Mouse (Mus musculus) hematopoietic stem cell, adult 5-6 weeks (primary cell): ENCODE data around the gene Trak2. TPM values are rescaled to one million over a fixed set of nuclear protein-coding genes. Genes with fewer than 3 reads are reported as not detected.
A peak's percentile ranks its signal among the peaks of the same experiment; 100 is the strongest.

Experiments used
- ATAC-seq, 2 experiments: fragments of 125-278 bp in 1 of 2; replicated peaks in 1 of 2; 2 replicates each; pipeline ENCODE4 v1.8.0; 2016 to 2017; ENCODE audit warnings: inconsistent platforms in 2 of 2, mild to moderate bottlenecking in 2 of 2, moderate number of reproducible peaks in 2 of 2, low read depth in 1 of 2, moderate TSS enrichment in 1 of 2; ENCODE audit not compliant: low FRiP score in 2 of 2, poor library complexity in 2 of 2, severe bottlenecking in 2 of 2, insufficient read depth in 1 of 2, low TSS enrichment in 1 of 2
- total RNA-seq: library from RNA; stranded (forward); fragments of 172-1452, 232-1000 nt; gene quantifications from 2 replicates; pipeline ENCODE4 v1.2.3, GENCODE M21; 2017

The Trak2 gene
- total RNA-seq, 1 experiment from 2014 or later, result 33.5 TPM

DNA sequence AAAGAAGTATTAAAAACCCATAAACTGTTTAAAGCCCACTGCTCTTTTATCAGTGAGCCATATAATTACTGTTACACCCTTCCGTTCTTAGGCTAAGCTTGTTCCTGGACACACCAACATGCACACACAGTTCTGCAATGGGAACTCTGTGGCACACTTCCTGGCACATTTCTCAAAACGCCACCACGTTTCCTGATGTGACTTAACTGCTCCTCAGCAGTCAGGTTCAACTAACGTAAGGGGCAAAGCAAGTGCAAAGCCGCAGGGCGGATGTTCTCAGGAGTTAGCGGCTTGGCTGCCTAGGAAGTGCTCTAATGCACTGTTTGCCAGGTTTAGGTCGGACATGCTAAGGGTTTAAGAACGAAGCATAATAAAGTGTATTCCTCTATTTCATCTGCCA is 17.0 kb downstream of the Trak2 start:
- ATAC-seq, result peak; percentile 80 to 82

DNA sequence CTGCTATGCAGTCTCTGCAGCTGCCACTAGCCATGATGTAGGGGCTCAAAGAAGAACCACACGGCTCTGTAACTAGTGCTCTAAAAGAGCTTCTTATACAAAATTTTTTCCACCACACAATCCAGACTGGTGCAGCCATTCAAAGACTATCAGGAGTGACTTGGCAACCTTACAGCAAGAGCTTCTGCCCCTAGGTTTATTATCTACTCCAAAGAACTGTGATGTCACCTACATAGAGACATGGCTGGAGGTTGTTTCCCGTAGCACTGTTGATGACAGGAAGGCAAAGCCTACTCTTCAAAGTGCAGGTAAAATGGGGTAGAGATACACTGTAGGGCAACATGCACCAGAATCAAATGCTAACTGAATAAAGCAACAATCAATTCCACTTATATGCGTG is 17.5 kb downstream of the Trak2 start:
- ATAC-seq, result no peak

DNA sequence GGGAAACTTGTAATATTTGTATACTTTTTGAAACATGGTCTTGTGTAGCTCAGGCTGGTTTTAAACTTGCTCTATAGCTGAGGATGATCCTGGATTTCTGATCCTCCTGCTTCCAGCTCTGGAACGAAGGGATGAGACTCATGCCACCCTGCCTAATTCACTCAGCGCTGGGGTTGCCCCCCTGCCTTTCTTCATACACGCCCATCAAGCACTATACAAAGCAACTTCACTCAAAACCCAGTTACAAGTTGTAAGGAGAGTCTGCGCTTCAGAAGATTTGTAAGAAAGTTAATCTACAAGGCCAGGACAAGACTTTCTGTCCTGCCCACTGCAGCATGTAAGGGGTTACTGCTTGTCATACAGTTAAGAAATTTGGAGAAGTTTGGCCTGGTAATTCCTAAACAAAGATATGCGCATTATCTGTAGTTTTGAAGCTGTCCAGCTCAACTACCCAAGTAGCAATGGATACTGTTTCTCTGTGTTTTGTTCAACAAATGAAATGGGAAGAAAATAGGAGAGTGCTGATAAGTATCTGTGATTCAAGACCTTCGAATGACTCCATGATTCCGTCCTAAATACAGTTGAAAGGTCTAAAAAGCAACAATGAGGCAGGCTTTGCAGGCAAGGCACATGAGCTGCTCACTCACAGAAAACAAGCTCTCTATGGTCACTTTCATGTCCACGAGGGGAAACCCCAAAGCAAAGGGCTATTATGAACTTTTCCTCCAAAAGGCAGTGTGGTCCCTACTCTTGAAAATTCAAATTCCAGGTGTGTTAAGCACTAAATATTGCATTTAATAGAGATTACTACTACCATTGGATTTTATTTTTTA is 18.4 kb downstream of the Trak2 start:
- no peak for ATAC-seq

DNA sequence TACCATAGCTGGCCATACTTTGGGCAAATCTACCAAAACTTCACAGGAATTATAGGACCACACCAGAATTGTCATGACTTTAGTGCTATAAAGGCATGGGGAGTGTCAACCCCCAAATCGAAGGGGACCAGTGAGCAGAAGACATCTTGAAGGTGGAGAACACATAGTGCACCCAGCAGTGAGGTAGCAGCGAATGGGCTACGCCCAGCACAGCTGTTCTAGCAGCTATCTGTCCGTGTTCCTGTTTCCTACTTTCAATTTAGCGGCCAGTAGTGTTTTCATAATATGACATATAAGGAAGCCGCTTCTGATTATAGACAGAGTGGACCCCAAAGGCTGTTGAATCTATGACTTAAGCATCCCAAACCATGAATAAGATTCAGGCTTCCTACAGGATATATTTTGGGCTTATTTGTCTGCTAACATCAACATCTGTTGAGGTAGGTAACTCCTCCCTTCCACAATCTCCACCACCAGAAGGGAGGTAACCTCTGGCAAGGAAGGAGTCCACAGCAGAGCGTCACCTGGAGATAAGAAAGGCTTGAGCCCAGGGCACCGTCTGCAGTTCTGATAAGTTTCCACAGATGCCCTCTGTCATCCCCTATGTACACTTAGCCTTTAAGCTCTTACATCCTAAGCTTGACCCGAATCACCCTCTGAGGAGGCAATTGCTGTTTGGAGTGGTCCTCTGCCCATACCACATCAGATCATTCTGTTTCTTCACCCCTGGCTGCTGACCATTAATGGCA is 19.4 kb downstream of the Trak2 start:
- ATAC-seq, result peak; percentile 57 to 77

DNA sequence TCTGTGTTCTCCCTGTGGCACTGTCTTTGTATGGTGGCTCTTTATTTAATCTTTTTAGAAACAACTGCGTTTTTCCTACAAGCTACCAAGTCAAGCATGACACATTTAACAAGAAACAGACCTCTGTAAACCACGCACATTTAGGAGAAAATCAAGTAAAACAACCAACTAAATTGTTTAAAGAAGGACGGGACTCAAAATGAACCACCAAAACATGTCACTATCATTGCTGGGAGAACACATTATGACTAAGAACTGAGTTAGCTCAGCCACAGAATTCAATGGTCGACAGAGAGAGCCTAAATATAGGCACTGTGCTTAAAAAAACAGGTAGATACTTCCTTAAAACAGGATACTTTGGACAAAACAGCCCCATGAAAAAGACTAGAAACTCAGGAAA is 20.2 kb downstream of the Trak2 start:
- ATAC-seq, result no peak

DNA sequence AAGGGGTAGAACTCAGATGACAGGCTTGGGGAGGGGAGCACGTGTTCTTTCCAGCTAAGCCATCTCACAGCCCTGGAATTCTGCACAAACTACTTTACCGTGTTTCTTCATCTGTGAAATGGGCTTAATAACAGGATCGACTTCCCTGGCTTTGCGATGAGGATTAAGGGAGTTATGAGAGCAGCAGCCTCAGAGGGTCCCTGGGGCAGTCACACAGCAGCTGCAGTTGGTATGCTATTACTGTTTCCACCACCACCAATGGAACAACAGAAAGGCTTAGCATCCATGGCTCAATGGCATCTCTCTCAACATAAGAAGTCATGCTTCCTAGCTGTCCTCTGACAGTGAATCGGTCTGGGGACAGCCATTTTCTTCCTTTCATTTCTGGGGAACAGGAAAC is 20.7 kb downstream of the Trak2 start:
- no peak for ATAC-seq

DNA sequence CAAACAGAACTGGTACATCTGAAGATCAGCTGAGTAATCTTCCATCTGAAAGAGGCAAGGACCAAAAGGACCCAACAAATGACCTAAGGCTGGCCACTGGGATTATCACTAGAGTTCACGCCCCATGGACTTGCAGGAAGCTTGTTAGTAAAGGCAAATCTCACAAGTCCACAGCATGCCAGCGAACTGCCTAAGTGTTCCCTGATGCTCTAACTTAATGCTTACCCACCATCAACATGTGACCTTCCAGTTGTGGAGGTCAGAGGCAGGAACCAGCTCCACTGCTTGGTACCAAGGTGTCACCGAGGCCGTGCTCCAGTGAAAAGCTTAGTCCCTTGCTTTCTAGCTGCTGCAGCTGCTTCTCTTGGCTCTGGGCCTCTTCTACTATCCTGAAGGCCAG is 21.4 kb downstream of the Trak2 start:
- ATAC-seq, result no peak

- no peak for ATAC-seq
These were observed 22.2 kb downstream of the Trak2 start for GRCm38 (mm10) chr1:58950899-58951648.

GRCm38 (mm10) chr1:58949561-58950106 is 23.6 kb downstream of the Trak2 start:
- ATAC-seq, result no peak

GRCm38 (mm10) chr1:58946718-58947117 is 26.5 kb downstream of the Trak2 start:
- ATAC-seq, result no peak

GRCm38 (mm10) chr1:58945960-58946670 is 27.1 kb downstream of the Trak2 start:
- ATAC-seq, result no peak

DNA sequence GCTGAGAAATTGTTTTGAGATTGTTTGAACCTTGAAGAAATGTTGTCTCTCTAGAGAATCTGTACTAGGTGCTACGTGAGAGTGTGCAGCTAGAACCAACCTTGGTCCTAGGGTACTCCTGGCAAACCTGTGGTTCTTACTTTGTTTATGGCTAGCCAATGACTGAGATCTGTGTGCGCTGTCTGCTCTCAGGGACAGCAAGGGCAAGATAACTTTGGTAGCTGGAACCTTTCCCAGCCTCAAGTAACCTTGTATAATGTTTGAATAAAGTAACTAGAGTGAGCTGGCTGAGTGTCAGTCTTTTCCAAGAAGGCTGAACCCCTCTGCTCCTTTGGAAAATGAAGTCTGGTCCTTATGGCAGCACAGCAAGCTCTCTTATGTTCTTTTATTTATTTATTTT is 27.7 kb downstream of the Trak2 start:
- ATAC-seq, result no peak

- ATAC-seq, result no peak
These were observed 35.6 kb downstream of the Trak2 start for GRCm38 (mm10) chr1:58937606-58938099.

- ATAC-seq, result no peak
These were observed 36.3 kb downstream of the Trak2 start for GRCm38 (mm10) chr1:58936746-58937605.

DNA sequence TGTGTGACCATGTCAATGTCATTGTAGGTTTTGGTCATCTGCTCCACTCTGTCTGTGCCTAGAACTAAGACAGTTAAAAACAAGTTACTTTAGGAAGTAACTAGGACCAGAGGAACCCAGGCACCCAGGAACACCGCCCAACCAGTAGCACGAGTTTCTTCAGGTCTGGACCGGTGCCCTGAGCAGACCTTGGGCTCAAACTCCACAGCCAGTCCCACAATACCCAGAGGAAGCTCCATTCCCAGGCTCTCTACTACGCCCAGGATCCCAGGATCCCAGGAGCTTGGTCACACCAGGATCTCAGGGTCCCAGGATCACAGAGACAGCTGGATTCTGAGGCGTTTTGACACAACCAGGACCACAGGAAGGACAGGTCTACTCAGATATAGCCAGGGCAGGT is 46.6 kb downstream of the Trak2 start:
- ATAC-seq, result no peak

DNA sequence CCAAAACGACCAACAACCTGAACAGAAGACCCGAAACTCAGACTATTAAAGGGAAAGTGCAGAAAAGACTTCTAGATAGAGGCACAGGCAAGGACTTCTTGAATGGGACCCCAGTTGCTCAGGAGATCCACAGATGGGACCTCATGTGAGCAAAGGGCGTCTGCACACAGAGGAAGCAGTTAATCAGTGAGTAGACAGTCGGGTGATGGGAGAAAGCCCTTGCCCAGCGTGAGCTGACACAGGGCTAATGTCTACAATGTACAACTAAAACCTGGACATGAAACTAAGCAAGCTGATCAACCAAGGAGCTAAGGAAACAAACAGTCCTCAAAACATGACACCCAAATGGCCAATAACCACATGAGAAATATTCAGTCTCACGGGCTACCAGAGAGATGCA is 55.7 kb downstream of the Trak2 start:
- ATAC-seq, result no peak
